Mouse (Mus musculus): ENCODE measurements around the gene Wls. TPM values are rescaled to one million over a fixed set of nuclear protein-coding genes. Genes with fewer than 3 reads are reported as not detected.

Gene Wls
- polyA plus RNA-seq (2015; fragmentation: Nextera tagmentation; extraction: Ambion mirVana): 50.6 and 60.1 TPM in 2 replicates

DNA sequence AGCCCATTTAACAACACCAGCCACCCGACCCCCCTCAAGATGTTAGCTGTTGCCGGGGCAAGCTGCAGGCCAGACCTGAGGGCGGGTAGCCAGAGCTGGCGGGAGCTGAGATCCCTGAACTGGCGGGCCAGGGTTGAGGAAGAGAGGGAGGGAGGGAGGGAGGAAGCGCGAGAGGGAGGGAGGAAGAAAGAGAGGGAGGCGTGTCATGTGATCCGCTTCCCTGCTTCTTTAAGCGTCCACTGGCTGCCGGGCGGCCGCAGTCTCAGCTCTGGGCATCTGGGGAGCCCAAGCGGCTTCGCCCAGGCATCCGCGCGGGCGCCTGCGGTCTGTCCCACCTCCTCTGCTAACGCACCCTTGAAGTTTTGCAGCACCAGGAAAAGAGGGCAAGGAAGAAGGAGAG, at the start of gene Wls:
Gene Wls (plus strand): TSS at position 192 of the 400 bp plus-strand sequence.

Other genes with a start within 250 kb of the Wls start
- gene Rpe65, start 240.5 kb upstream of the Wls start, polyA plus RNA-seq (2015; fragmentation: Nextera tagmentation; extraction: Ambion mirVana): not detected in 2 replicates